Mouse (Mus musculus): Measurements from ENCODE around the gene Ufsp2. TPM values are rescaled to one million over a fixed set of nuclear protein-coding genes. Genes with fewer than 3 reads are reported as not detected.

Ufsp2 gene
- 0.07 and 0.20 TPM in 2 replicates for polyA plus RNA-seq (2012)

DNA sequence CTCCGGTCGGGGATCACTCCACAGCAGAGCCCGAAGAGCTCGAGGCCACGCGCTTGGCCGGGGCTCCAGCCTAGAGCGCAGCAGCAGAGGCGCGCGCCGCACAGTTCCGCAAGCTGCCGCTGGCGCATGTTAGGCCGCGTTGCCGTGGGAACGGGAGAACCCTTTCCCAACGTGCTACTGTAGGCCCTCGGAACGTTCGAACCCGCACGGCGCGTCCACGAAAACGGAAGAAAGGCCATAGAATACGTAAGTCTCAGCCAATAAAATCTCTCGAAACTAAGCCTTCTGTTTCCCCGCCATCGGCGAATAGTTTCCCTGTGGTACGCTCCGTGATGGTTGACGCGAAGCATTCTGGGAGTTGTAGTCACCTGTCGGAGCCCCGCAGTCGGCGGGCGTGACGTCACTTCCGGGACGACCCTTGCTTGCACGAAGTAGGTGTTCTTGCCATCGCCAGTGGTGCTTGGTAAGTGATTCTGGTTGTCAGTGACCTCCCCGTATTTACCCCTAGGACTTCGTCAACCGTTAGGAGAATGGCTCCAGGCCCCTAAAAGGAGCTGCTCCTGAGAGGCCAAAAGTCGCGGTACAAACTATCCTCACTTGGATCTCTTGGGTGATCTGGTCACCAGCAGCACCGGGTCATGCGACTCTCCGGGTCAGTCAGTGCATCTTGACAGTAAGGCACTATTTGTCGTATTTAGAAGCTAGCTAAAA lies at the start of gene Ufsp2, which contains the start of gene 1700029J07Rik:
Gene Ufsp2, plus strand, starts transcription at position 403 of the 711 bp plus-strand sequence.
Gene 1700029J07Rik, minus strand, starts transcription at position 127 of the 711 bp plus-strand sequence.
- H3K4me3 ChIP-seq (replicated peaks): peak within 1 kb of the TSS; percentile 68
- H3K4me1 ChIP-seq (ENCODE audit: control insufficient read depth): peaks cover 25% of the 10 kb centered on the region
- H3K27me3 ChIP-seq (ENCODE audit: control insufficient read depth): no peaks in the 10 kb centered on the region
- peaks cover 11% of the 10 kb centered on the region for H3K9me3 ChIP-seq (ENCODE audit: control insufficient read depth, low read length)
- TF ChIP-seq GATA1 (IDR thresholded peaks at IDR 0.05; ENCODE audit: low read length) (no peak), TAL1 (IDR thresholded peaks at IDR 0.05; ENCODE audit: low read length) (no peak)
- H3K36me3 ChIP-seq (ENCODE audit: control insufficient read depth): peaks cover 22% of the 10 kb centered on the region

- H3K36me3 ChIP-seq (ENCODE audit: control insufficient read depth): no peaks in the 10 kb centered on the region
- no peaks in the 10 kb centered on the region; the same call in 1 of the 2 replicates for H3K9me3 ChIP-seq (ENCODE audit: control insufficient read depth, low read length)
- no peak within 1 kb of the TSS for H3K4me3 ChIP-seq (replicated peaks)
Observed at GRCm38 (mm10) chr8:45934582-45935014, 40.7 kb upstream of the Ufsp2 start, which contains the start of gene Ccdc110. Ccdc110 (plus strand) TSS chr8:45934619.

DNA sequence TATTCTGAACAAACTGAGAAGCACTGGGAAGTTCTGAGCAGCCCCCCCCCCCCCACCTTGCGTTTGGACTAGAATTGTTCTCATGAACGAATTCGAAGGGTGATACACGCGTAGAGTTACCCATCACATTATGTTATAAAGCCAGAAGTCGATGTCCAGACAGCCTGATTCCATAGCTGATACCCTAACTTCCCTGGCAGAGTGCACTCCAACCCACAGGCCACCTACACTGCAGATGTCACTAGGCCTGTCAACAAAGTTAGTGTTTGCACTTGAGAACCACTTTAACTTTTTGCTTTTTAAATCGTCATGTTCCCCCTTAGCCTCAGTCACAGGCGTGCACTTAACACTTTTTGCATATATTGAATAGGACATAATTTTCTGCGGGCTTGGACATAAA lies 38.3 kb upstream of the Ufsp2 start:
- Histone ChIP-seq H3K27me3 (ENCODE audit: control insufficient read depth) (no peaks in the 10 kb centered on the region), H3K36me3 (ENCODE audit: control insufficient read depth) (no peaks in the 10 kb centered on the region), H3K4me3 (replicated peaks) (no peak overlapping the region), H3K4me1 (ENCODE audit: control insufficient read depth) (peaks cover 2% of the 10 kb centered on the region; the same call in 1 of the 2 replicates), H3K9me3 (ENCODE audit: control insufficient read depth, low read length) (no peaks in the 10 kb centered on the region)
- TF ChIP-seq TAL1 (IDR thresholded peaks at IDR 0.05; ENCODE audit: low read length) (no peak), GATA1 (IDR thresholded peaks at IDR 0.05; ENCODE audit: low read length) (no peak)

More at GRCm38 (mm10) chr8:45934582-45935014, 40.7 kb upstream of the Ufsp2 start, which contains the start of gene Ccdc110:
- Histone ChIP-seq H3K4me1 (ENCODE audit: control insufficient read depth) (peaks cover 2% of the 10 kb centered on the region; the same call in 1 of the 2 replicates), H3K27me3 (ENCODE audit: control insufficient read depth) (no peaks in the 10 kb centered on the region)
- TF ChIP-seq GATA1 (IDR thresholded peaks at IDR 0.05; ENCODE audit: low read length) (no peak), TAL1 (IDR thresholded peaks at IDR 0.05; ENCODE audit: low read length) (no peak)

- H3K36me3 ChIP-seq (ENCODE audit: control insufficient read depth): no peaks in the 10 kb centered on the region
- no peaks in the 10 kb centered on the region for H3K4me1 ChIP-seq (ENCODE audit: control insufficient read depth)
- no peaks in the 10 kb centered on the region for H3K9me3 ChIP-seq (ENCODE audit: control insufficient read depth, low read length)
- H3K27me3 ChIP-seq (ENCODE audit: control insufficient read depth): no peaks in the 10 kb centered on the region
- no peak overlapping the region for H3K4me3 ChIP-seq (replicated peaks)
- TF ChIP-seq TAL1 (IDR thresholded peaks at IDR 0.05; ENCODE audit: low read length) (no peak), GATA1 (IDR thresholded peaks at IDR 0.05; ENCODE audit: low read length) (no peak)
Observed at GRCm38 (mm10) chr8:45946283-45946682, 29.0 kb upstream of the Ufsp2 start.

GRCm38 (mm10) chr8:45950622-45951021 lies 24.7 kb upstream of the Ufsp2 start:
- no peaks in the 10 kb centered on the region for H3K9me3 ChIP-seq (ENCODE audit: control insufficient read depth, low read length)
- no peaks in the 10 kb centered on the region for H3K4me1 ChIP-seq (ENCODE audit: control insufficient read depth)
- H3K36me3 ChIP-seq (ENCODE audit: control insufficient read depth): no peaks in the 10 kb centered on the region
- no peaks in the 10 kb centered on the region for H3K27me3 ChIP-seq (ENCODE audit: control insufficient read depth)
- no peak overlapping the region for H3K4me3 ChIP-seq (replicated peaks)
- TF ChIP-seq GATA1 (IDR thresholded peaks at IDR 0.05; ENCODE audit: low read length) (no peak), TAL1 (IDR thresholded peaks at IDR 0.05; ENCODE audit: low read length) (no peak)

DNA sequence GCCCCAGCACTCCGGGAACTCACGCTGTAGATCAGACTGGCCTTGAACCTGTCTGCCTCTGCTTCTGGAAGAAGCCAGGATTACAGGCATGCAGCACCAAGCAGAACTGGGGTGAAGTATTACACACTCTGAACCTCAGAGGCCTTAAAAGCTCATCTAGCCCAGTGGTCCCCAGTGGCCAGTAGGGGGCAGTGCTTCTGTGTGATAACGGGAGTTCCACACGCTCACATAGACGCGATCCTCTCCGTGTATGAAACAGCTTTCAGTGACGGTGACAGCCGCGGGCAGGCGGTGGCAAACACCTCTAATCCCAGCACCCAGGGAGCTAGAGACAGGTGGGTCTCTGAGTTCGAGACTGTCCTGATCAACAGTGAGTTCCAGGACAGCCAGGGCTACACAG lies 4.4 kb upstream of the Ufsp2 start:
- Histone ChIP-seq H3K9me3 (ENCODE audit: control insufficient read depth, low read length) (peaks cover 4% of the 10 kb centered on the region), H3K27me3 (ENCODE audit: control insufficient read depth) (no peaks in the 10 kb centered on the region), H3K4me1 (ENCODE audit: control insufficient read depth) (peaks cover 19% of the 10 kb centered on the region), H3K36me3 (ENCODE audit: control insufficient read depth) (no peaks in the 10 kb centered on the region; the same call in 1 of the 2 replicates), H3K4me3 (replicated peaks) (no peak overlapping the region)
- TF ChIP-seq GATA1 (IDR thresholded peaks at IDR 0.05; ENCODE audit: low read length): no peak

- peak overlapping the region; percentile 68 for H3K4me3 ChIP-seq (replicated peaks)
- TF ChIP-seq TAL1 (IDR thresholded peaks at IDR 0.05; ENCODE audit: low read length): no peak
- no peak for TF ChIP-seq GATA1 (IDR thresholded peaks at IDR 0.05; ENCODE audit: low read length)
- peaks cover 11% of the 10 kb centered on the region for H3K9me3 ChIP-seq (ENCODE audit: control insufficient read depth, low read length)
- H3K36me3 ChIP-seq (ENCODE audit: control insufficient read depth): peaks cover 16% of the 10 kb centered on the region
- peaks cover 25% of the 10 kb centered on the region for H3K4me1 ChIP-seq (ENCODE audit: control insufficient read depth)
- no peaks in the 10 kb centered on the region for H3K27me3 ChIP-seq (ENCODE audit: control insufficient read depth)
Observed at GRCm38 (mm10) chr8:45973988-45974505, 1.3 kb upstream of the Ufsp2 start.

DNA sequence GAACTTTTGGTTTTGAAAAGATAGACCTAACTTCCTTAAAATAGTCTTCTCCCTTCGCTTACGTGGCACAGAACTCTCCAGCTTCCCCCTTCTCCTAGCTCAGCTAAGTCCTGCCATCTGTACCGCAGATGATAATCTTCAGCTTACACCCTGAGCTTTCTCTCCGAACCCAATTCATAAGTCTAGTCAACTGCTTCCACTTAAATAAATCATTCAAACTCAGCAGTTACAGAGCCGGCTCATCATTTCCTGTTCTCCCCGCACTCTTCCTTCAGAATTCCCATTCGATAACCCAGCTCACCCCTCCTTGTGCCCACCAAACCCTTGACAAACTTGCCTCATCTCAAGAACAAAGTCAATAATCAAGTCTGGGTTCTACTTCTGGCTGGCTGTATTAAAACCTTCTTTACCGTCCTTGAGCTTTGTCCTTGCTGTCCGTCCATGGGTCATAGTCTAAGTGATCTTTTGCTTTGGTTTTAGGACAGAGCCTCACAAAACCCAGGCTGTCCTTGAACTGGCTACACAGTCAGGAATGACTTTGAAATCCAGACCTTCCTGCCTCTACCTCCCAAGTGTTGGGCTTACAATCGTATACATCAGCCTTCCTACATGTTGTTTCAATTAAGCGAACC lies 625 bp downstream of the Ufsp2 start:
- TF ChIP-seq GATA1 (IDR thresholded peaks at IDR 0.05; ENCODE audit: low read length): no peak
- no peak for TF ChIP-seq TAL1 (IDR thresholded peaks at IDR 0.05; ENCODE audit: low read length)
- Histone ChIP-seq H3K36me3 (ENCODE audit: control insufficient read depth) (peaks cover 27% of the 10 kb centered on the region), H3K27me3 (ENCODE audit: control insufficient read depth) (no peaks in the 10 kb centered on the region), H3K4me1 (ENCODE audit: control insufficient read depth) (peaks cover 25% of the 10 kb centered on the region), H3K9me3 (ENCODE audit: control insufficient read depth, low read length) (peaks cover 8% of the 10 kb centered on the region), H3K4me3 (replicated peaks) (peak overlapping the region; percentile 68)

DNA sequence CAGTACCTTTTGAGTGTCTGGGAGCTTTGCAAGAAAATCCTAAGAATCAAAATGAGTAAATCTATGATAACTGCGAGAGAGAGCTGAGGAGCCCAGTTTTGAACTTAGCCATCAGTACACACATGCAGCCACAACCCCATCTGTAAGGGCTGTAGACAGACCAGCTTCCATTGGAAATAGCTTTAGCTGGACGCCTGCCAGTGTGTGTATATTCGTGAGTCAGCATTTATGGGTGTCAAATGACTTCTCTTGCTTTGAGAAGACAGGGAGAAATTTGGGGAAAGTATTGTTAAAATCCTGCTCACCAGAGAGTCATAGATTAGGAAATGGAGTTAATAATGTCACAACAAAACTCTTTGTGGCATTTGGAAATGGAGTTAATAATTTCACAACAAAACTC lies 11.3 kb downstream of the Ufsp2 start:
- TF ChIP-seq TAL1 (IDR thresholded peaks at IDR 0.05; ENCODE audit: low read length) (no peak), GATA1 (IDR thresholded peaks at IDR 0.05; ENCODE audit: low read length) (no peak)
- Histone ChIP-seq H3K4me1 (ENCODE audit: control insufficient read depth) (peaks cover 6% of the 10 kb centered on the region), H3K9me3 (ENCODE audit: control insufficient read depth, low read length) (no peaks in the 10 kb centered on the region), H3K4me3 (replicated peaks) (no peak overlapping the region), H3K36me3 (ENCODE audit: control insufficient read depth) (peaks cover 72% of the 10 kb centered on the region), H3K27me3 (ENCODE audit: control insufficient read depth) (no peaks in the 10 kb centered on the region)
